Mouse (Mus musculus) heart, adult 2 months (tissue): ENCODE data around the gene Tiam1. TPM values are rescaled to one million over a fixed set of nuclear protein-coding genes. Genes with fewer than 3 reads are reported as not detected.

ENCODE experiments used
- DNase-seq, 2 experiments: peaks; one replicate each; pipeline ENCODE4 v3.0.0; 2021
- H3K27ac ChIP-seq: fragments of 200-600 bp; 2 replicates; pipeline ENCODE4 v1.8.1; 2022
- H3K27me3 ChIP-seq: fragments of 200-500 bp; 2 replicates; pipeline ENCODE4 v1.6.1; 2012; ENCODE audit warnings: mild to moderate bottlenecking, low read length, inconsistent platforms, mixed read lengths; ENCODE audit not compliant: control insufficient read depth, insufficient read depth
- H3K36me3 ChIP-seq: fragments of 200-500 bp; 2 replicates; pipeline ENCODE4 v1.6.1; 2012; ENCODE audit warnings: low read length, inconsistent platforms; ENCODE audit not compliant: control insufficient read depth, insufficient read depth
- H3K4me1 ChIP-seq: fragments of 200-500 bp; 2 replicates; pipeline ENCODE4 v1.6.1; 2011; ENCODE audit warnings: low read length; ENCODE audit not compliant: control insufficient read depth, insufficient read depth
- H3K4me3 ChIP-seq: fragments of 200-600 bp; 2 replicates; pipeline ENCODE4 v1.8.1; 2022
- H3K79me2 ChIP-seq: fragments of 200-500 bp; replicated peaks from 2 replicates; pipeline ENCODE4 v1.6.1; 2012; ENCODE audit warnings: mild to moderate bottlenecking, inconsistent platforms, low read length, moderate library complexity, mixed read lengths; ENCODE audit not compliant: control insufficient read depth, insufficient read depth
- H3K9ac ChIP-seq: fragments of 200-500 bp; 2 replicates; pipeline ENCODE4 v1.6.1; 2012; ENCODE audit warnings: low read depth, mild to moderate bottlenecking, control low read depth, inconsistent platforms, low read length, mixed read lengths
- CTCF ChIP-seq: fragments of 200-600 bp; IDR thresholded peaks from 2 replicates; pipeline ENCODE4 v1.8.1; 2022; ENCODE audit warnings: antibody characterized with exemption, mild to moderate bottlenecking, moderate library complexity
- EP300 ChIP-seq: fragments of 200-500 bp; IDR thresholded peaks from 2 replicates; pipeline ENCODE4 v1.6.1; 2011; ENCODE audit warnings: low read depth, low read length, control low read depth; ENCODE audit not compliant: insufficient read depth
- POLR2A ChIP-seq: fragments of 200-500 bp; IDR thresholded peaks from 2 replicates; pipeline ENCODE4 v1.6.1; 2011; ENCODE audit warnings: mild to moderate bottlenecking, low read depth, low read length, control low read depth; ENCODE audit not compliant: insufficient read depth
- WGBS: fragments of 180-500 bp; shearing (Covaris S2); methylation state at CpG from one replicate; pipeline ENCODE4 v1.1.7; 2018; 5-methylcytosine and 5-hydroxymethylcytosine counted together
- intact Hi-C: fragments of 180-260 bp; cut with DNase I; formaldehyde crosslinking; loops from one replicate; pipeline ENCODE4 v1.15.1; 2025
- polyA plus RNA-seq: library from polyadenylated mRNA; depleted of rRNA; stranded (reverse); fragments of >200 nt; gene quantifications from 2 replicates; pipeline ENCODE4 v1.2.3, GENCODE M21; 2012
- total RNA-seq, 2 experiments: library from RNA; stranded (reverse); gene quantifications; 2 replicates each; pipeline ENCODE4 v1.2.3; 2021

Gene Tiam1
- total and polyA plus RNA-seq, 3 experiments: 2.3 to 7.9 (median 4.4) TPM

- no peaks in the 10 kb centered on the region for H3K36me3 ChIP-seq
- H3K4me3 ChIP-seq: no peak overlapping the region
- no peak for DNase-seq
- H3K79me2 ChIP-seq: no peaks in the 10 kb centered on the region
- intact Hi-C loops: no loop called here
- 0 out of 2 replicates have a peak, but pooled peaks cover 1% of the 10 kb centered on the region for H3K4me1 ChIP-seq
- TF ChIP-seq EP300 (no peak), CTCF (no peak), POLR2A (no peak)
- H3K9ac ChIP-seq: no peak overlapping the region
- no peaks in the 10 kb centered on the region for H3K27me3 ChIP-seq
- WGBS: 68% methylated on average over 9 of the region's 9 CpGs
- no peak overlapping the region for H3K27ac ChIP-seq
Observed at GRCm38 (mm10) chr16:89899192-89899591, 244.4 kb downstream of the Tiam1 start.

- no peak overlapping the region for H3K27ac ChIP-seq
- intact Hi-C loops: no loop called here
- no peaks in the 10 kb centered on the region for H3K79me2 ChIP-seq
- no peak overlapping the region for H3K9ac ChIP-seq
- no peak overlapping the region for H3K4me3 ChIP-seq
- WGBS: 91% methylated on average over 14 of the region's 14 CpGs
- DNase-seq: no peak
- no peaks in the 10 kb centered on the region for H3K36me3 ChIP-seq
- 0 out of 2 replicates have a peak, but pooled peaks cover 1% of the 10 kb centered on the region for H3K4me1 ChIP-seq
- TF ChIP-seq CTCF: no peak
- TF ChIP-seq POLR2A: no peak
- TF ChIP-seq EP300: no peak
- H3K27me3 ChIP-seq: no peaks in the 10 kb centered on the region
Observed at GRCm38 (mm10) chr16:89898299-89898625, 245.3 kb downstream of the Tiam1 start.

- Histone ChIP-seq H3K9ac (no peak overlapping the region), H3K27me3 (no peaks in the 10 kb centered on the region), H3K4me1 (0 out of 2 replicates have a peak, but pooled peaks cover 1% of the 10 kb centered on the region), H3K4me3 (no peak overlapping the region), H3K36me3 (no peaks in the 10 kb centered on the region), H3K27ac (no peak overlapping the region), H3K79me2 (no peaks in the 10 kb centered on the region)
- 88% methylated on average over 33 of the region's 33 CpGs for WGBS
- TF ChIP-seq CTCF (no peak), EP300 (no peak), POLR2A (no peak)
- intact Hi-C loops: no loop called here
- DNase-seq: peak in 1 of 2 experiments; percentile 29
Observed at GRCm38 (mm10) chr16:89897547-89898298, 245.8 kb downstream of the Tiam1 start.

GRCm38 (mm10) chr16:89896885-89897546 is 246.6 kb downstream of the Tiam1 start:
- Histone ChIP-seq H3K9ac (no peak overlapping the region), H3K4me1 (0 out of 2 replicates have a peak, but pooled peaks cover 1% of the 10 kb centered on the region), H3K79me2 (no peaks in the 10 kb centered on the region), H3K27ac (no peak overlapping the region), H3K4me3 (no peak overlapping the region), H3K27me3 (no peaks in the 10 kb centered on the region), H3K36me3 (no peaks in the 10 kb centered on the region)
- DNase-seq: peak in 1 of 2 experiments; percentile 53
- WGBS: 61% methylated on average over 20 of the region's 20 CpGs
- no peak for TF ChIP-seq CTCF
- TF ChIP-seq EP300: no peak
- TF ChIP-seq POLR2A: no peak
- intact Hi-C loops: no loop called here

- DNase-seq: no peak
- Histone ChIP-seq H3K27me3 (no peaks in the 10 kb centered on the region), H3K36me3 (no peaks in the 10 kb centered on the region), H3K4me1 (0 out of 2 replicates have a peak, but pooled peaks cover 1% of the 10 kb centered on the region), H3K4me3 (no peak overlapping the region), H3K79me2 (no peaks in the 10 kb centered on the region), H3K9ac (no peak overlapping the region), H3K27ac (no peak overlapping the region)
- 78% methylated on average over 9 of the region's 9 CpGs for WGBS
- intact Hi-C loops: no loop called here
- TF ChIP-seq CTCF (peak; percentile 56), EP300 (no peak)
Observed at GRCm38 (mm10) chr16:89896392-89896791, 247.2 kb downstream of the Tiam1 start.

- Histone ChIP-seq H3K9ac (no peak overlapping the region), H3K79me2 (no peaks in the 10 kb centered on the region), H3K27me3 (no peaks in the 10 kb centered on the region), H3K36me3 (no peaks in the 10 kb centered on the region), H3K27ac (no peak overlapping the region), H3K4me3 (no peak overlapping the region), H3K4me1 (0 out of 2 replicates have a peak, but pooled peaks cover 1% of the 10 kb centered on the region)
- TF ChIP-seq CTCF (no peak), POLR2A (no peak), EP300 (no peak)
- 61% methylated on average over 7 of the region's 7 CpGs for WGBS
- intact Hi-C loops: no loop called here
- no peak for DNase-seq
Observed at GRCm38 (mm10) chr16:89895283-89895682, 248.3 kb downstream of the Tiam1 start.
